Mouse (Mus musculus) hindbrain, embryonic 11.5 days (tissue): ENCODE data around the gene Il24. TPM values are rescaled to one million over a fixed set of nuclear protein-coding genes. Genes with fewer than 3 reads are reported as not detected.

Experiments used
- ATAC-seq: fragments of 200-750 bp; cut with Nextera tagmentation; 2 replicates; pipeline ENCODE4 v1.8.0; 2017; ENCODE audit warnings: mild to moderate bottlenecking, moderate TSS enrichment, moderate library complexity; ENCODE audit not compliant: low FRiP score
- DNase-seq: peaks from one replicate; pipeline ENCODE4 v3.0.0-alpha.2; 2015; ENCODE audit warnings: low spot score
- H3K27ac ChIP-seq: fragments of 300-500 bp; sonication (generic); 2 replicates; pipeline ENCODE4 v1.5.1; 2014; ENCODE audit warnings: mild to moderate bottlenecking, low read depth, low read length
- H3K27me3 ChIP-seq: fragments of 300-500 bp; sonication (generic); 2 replicates; pipeline ENCODE4 v1.6.1; 2014; ENCODE audit warnings: mild to moderate bottlenecking, low read length, moderate library complexity, mixed read lengths; ENCODE audit not compliant: control insufficient read depth, insufficient read depth
- H3K36me3 ChIP-seq: fragments of 300-500 bp; sonication (generic); 2 replicates; pipeline ENCODE4 v1.6.1; 2014; ENCODE audit warnings: mild to moderate bottlenecking, low read length, moderate library complexity, mixed read lengths; ENCODE audit not compliant: control insufficient read depth, insufficient read depth
- H3K4me1 ChIP-seq: fragments of 300-500 bp; sonication (generic); replicated peaks from 2 replicates; pipeline ENCODE4 v1.6.1; 2014; ENCODE audit warnings: low read length, mixed read lengths; ENCODE audit not compliant: control insufficient read depth, insufficient read depth
- H3K4me2 ChIP-seq: fragments of 300-500 bp; sonication (generic); replicated peaks from 2 replicates; pipeline ENCODE4 v1.6.1; 2014; ENCODE audit warnings: mild to moderate bottlenecking, low read depth, low read length
- H3K4me3 ChIP-seq: fragments of 300-500 bp; sonication (generic); 2 replicates; pipeline ENCODE4 v1.5.1; 2014; ENCODE audit warnings: low read depth, low read length
- H3K9ac ChIP-seq: fragments of 300-500 bp; sonication (generic); 2 replicates; pipeline ENCODE4 v1.6.1; 2014; ENCODE audit warnings: low read depth, low read length
- H3K9me3 ChIP-seq: fragments of 300-500 bp; sonication (generic); 2 replicates; pipeline ENCODE4 v1.6.1; 2016; ENCODE audit warnings: low read length; ENCODE audit not compliant: control insufficient read depth
- WGBS: fragments of 180-500 bp; shearing (Covaris S2); extraction: QIAGEN DNeasy Blood & Tissue Kit; methylation state at CpG from one replicate; pipeline ENCODE4 v1.1.7; 2014; 5-methylcytosine and 5-hydroxymethylcytosine counted together
- polyA plus RNA-seq: library from polyadenylated mRNA; unstranded; fragments of >200 nt; fragmentation: Nextera tagmentation; extraction: Ambion mirVana; gene quantifications from 2 replicates; pipeline ENCODE4 v1.2.1, GENCODE M21; 2014

The Il24 gene
- not detected in 2 replicates for polyA plus RNA-seq

DNA sequence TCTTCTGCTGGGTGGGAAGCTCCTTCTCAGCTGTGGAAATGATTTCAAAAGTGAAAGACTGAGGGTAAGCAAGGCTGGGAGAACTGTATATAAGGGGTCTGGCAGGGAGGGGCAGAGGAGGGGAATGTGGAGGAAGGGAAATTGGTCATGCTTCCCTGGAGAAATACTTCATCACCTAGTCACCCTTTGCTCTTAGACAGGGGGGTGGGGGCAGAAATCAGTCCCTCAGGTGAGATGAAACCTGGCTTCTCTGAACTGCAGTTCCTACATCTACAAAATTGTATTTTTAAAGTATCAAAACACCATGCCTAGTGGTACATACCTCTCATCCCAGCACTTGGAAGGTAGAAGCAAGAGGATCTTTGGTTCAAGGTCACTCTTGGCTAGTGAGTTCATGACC lies at the start of gene Il24:
Il24 (minus strand) TSS at position 101 of the 400 bp plus-strand sequence.
- H3K27me3 ChIP-seq = no peaks in the 10 kb centered on the region
- no peak within 1 kb of the TSS for H3K9ac ChIP-seq
- H3K4me1 ChIP-seq = no peaks in the 10 kb centered on the region
- DNase-seq = no peak
- H3K27ac ChIP-seq = no peak within 1 kb of the TSS
- no peak within 1 kb of the TSS for H3K4me3 ChIP-seq
- H3K9me3 ChIP-seq = no peaks in the 10 kb centered on the region
- no peak for ATAC-seq
- H3K4me2 ChIP-seq = no peak within 1 kb of the TSS
- H3K36me3 ChIP-seq = no peaks in the 10 kb centered on the region

GRCm38 (mm10) chr1:130936351-130936750 lies 49.1 kb upstream of the Il24 start:
- WGBS = 59% methylated on average over 6 of the region's 6 CpGs
- DNase-seq = peak; percentile 39

DNA sequence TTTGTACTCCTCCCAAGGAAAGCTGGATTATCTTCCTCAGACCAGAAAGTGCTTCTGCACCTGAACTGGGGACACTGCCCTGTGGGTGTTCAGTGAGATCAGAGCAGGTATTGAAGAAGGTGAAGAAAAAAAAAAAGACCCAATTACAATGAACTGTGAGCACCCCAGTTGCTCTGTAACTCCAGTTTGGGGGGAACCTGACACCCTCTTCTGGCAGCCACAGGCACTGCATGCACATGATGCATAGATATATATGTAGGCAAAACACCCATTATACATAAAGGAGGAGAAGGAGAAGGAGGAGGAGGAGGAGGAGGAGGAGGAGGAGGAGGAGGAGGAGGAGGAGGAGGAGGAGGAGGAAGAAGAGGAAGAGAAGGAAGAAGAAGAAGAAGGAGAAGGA lies 39.2 kb upstream of the Il24 start:
- H3K4me2 ChIP-seq = no peak overlapping the region
- H3K36me3 ChIP-seq = no peaks in the 10 kb centered on the region
- DNase-seq (no peak), ATAC-seq (no peak)
- H3K9ac ChIP-seq = no peak overlapping the region
- no peak overlapping the region for H3K4me3 ChIP-seq
- no peaks in the 10 kb centered on the region for H3K9me3 ChIP-seq
- no peaks in the 10 kb centered on the region for H3K4me1 ChIP-seq
- H3K27me3 ChIP-seq = no peaks in the 10 kb centered on the region
- H3K27ac ChIP-seq = no peak overlapping the region

More at GRCm38 (mm10) chr1:130936351-130936750, 49.1 kb upstream of the Il24 start:
- H3K36me3 ChIP-seq = no peaks in the 10 kb centered on the region
- no peaks in the 10 kb centered on the region for H3K9me3 ChIP-seq
- H3K4me1 ChIP-seq = no peaks in the 10 kb centered on the region
- no peak overlapping the region for H3K9ac ChIP-seq
- no peak overlapping the region for H3K4me2 ChIP-seq
- no peak overlapping the region for H3K27ac ChIP-seq
- no peak for ATAC-seq
- H3K27me3 ChIP-seq = no peaks in the 10 kb centered on the region
- H3K4me3 ChIP-seq = no peak overlapping the region

GRCm38 (mm10) chr1:130918323-130918980 lies 31.2 kb upstream of the Il24 start:
- 22% methylated on average over 1 of the region's 1 CpGs for WGBS
- Histone ChIP-seq H3K27ac (no peak overlapping the region), H3K4me1 (no peaks in the 10 kb centered on the region)

GRCm38 (mm10) chr1:130911401-130912010 lies 24.3 kb upstream of the Il24 start, which contains the start of gene Il20:
Gene Il20, minus strand, starts transcription at chr1:130911451.
- Histone ChIP-seq H3K4me1 (no peaks in the 10 kb centered on the region), H3K9ac (no peak within 1 kb of the TSS), H3K4me3 (no peak within 1 kb of the TSS), H3K9me3 (no peaks in the 10 kb centered on the region), H3K4me2 (no peak within 1 kb of the TSS), H3K27me3 (no peaks in the 10 kb centered on the region), H3K27ac (no peak within 1 kb of the TSS), H3K36me3 (no peaks in the 10 kb centered on the region)
- DNase-seq (no peak), ATAC-seq (no peak)
- WGBS = 82% methylated on average over 12 of the region's 12 CpGs

More at GRCm38 (mm10) chr1:130918323-130918980, 31.2 kb upstream of the Il24 start:
- H3K9ac ChIP-seq = no peak overlapping the region
- DNase-seq = no peak
- H3K36me3 ChIP-seq = no peaks in the 10 kb centered on the region
- H3K4me3 ChIP-seq = no peak overlapping the region
- no peak for ATAC-seq
- H3K4me2 ChIP-seq = no peak overlapping the region
- no peaks in the 10 kb centered on the region for H3K27me3 ChIP-seq
- H3K9me3 ChIP-seq = no peaks in the 10 kb centered on the region

GRCm38 (mm10) chr1:130902505-130902904 lies 15.3 kb upstream of the Il24 start:
- Histone ChIP-seq H3K27ac (no peak overlapping the region), H3K4me1 (no peaks in the 10 kb centered on the region), H3K4me2 (no peak overlapping the region), H3K9me3 (no peaks in the 10 kb centered on the region), H3K9ac (no peak overlapping the region), H3K4me3 (no peak overlapping the region), H3K36me3 (no peaks in the 10 kb centered on the region), H3K27me3 (no peaks in the 10 kb centered on the region)
- DNase-seq (no peak), ATAC-seq (no peak)
- WGBS = 88% methylated on average over 7 of the region's 7 CpGs

DNA sequence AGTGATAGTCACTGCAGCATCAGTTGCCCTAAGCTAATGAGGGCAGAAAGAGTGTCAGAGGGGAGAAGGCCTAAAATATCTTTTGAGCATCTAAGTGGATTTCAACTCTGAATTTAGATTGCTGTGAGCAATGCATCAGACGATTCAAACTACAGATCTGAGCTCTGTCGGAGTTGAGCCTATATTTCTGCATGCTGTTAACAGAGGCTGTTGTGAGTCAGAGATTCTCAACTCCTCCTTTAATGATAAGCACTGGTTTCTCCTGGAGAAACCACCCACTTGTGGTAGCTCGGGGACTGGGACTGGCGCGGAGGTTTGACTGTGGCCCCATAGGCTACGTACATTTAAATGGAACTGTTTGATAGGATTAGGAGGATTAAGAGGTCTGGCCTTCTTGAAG lies 7.2 kb upstream of the Il24 start:
- no peak for ATAC-seq
- no peak for DNase-seq
- H3K27me3 ChIP-seq = no peaks in the 10 kb centered on the region
- no peaks in the 10 kb centered on the region for H3K36me3 ChIP-seq
- no peaks in the 10 kb centered on the region for H3K9me3 ChIP-seq
- 74% methylated on average over 6 of the region's 6 CpGs for WGBS
- H3K27ac ChIP-seq = no peak overlapping the region
- no peak overlapping the region for H3K4me3 ChIP-seq
- no peak overlapping the region for H3K9ac ChIP-seq
- no peaks in the 10 kb centered on the region for H3K4me1 ChIP-seq
- H3K4me2 ChIP-seq = no peak overlapping the region

- Histone ChIP-seq H3K27ac (no peak overlapping the region), H3K4me2 (no peak overlapping the region), H3K27me3 (no peaks in the 10 kb centered on the region), H3K9me3 (no peaks in the 10 kb centered on the region), H3K4me3 (no peak overlapping the region), H3K9ac (no peak overlapping the region), H3K4me1 (no peaks in the 10 kb centered on the region), H3K36me3 (no peaks in the 10 kb centered on the region)
- 78% methylated on average over 9 of the region's 9 CpGs for WGBS
- no peak for ATAC-seq
- DNase-seq = no peak
Observed at GRCm38 (mm10) chr1:130893329-130894040, 6.2 kb upstream of the Il24 start.
